Mouse (Mus musculus): ENCODE measurements around the gene Relb. TPM values are rescaled to one million over a fixed set of nuclear protein-coding genes. Genes with fewer than 3 reads are reported as not detected.

The Relb gene
- polyA plus RNA-seq, 1 experiment = 0.32 TPM

GRCm38 (mm10) chr7:19564455-19564854 is 64.8 kb downstream of the Relb start:
- H3K9me3 ChIP-seq (ENCODE audit: control insufficient read depth, low read length) = peaks cover 7% of the 10 kb centered on the region

GRCm38 (mm10) chr7:19563884-19564283 is 65.4 kb downstream of the Relb start:
- Histone ChIP-seq H3K36me3 (ENCODE audit: control insufficient read depth) (peaks cover 72% of the 10 kb centered on the region), H3K4me1 (ENCODE audit: control insufficient read depth) (peaks cover 81% of the 10 kb centered on the region), H3K9me3 (ENCODE audit: control insufficient read depth, low read length) (peaks cover 7% of the 10 kb centered on the region)

More at GRCm38 (mm10) chr7:19564455-19564854, 64.8 kb downstream of the Relb start:
- no peak for TF ChIP-seq GATA1 (IDR thresholded peaks at IDR 0.05; ENCODE audit: low read length)
- TF ChIP-seq TAL1 (IDR thresholded peaks at IDR 0.05; ENCODE audit: low read length) = no peak
- Histone ChIP-seq H3K27me3 (ENCODE audit: control insufficient read depth) (no peaks in the 10 kb centered on the region), H3K4me3 (replicated peaks) (peak overlapping the region; percentile 90), H3K4me1 (ENCODE audit: control insufficient read depth) (peaks cover 81% of the 10 kb centered on the region), H3K36me3 (ENCODE audit: control insufficient read depth) (peaks cover 72% of the 10 kb centered on the region)

GRCm38 (mm10) chr7:19562643-19563410 is 66.4 kb downstream of the Relb start, which contains the start of gene Ppp1r37:
Gene Ppp1r37, minus strand, starts transcription at chr7:19563076.
- Histone ChIP-seq H3K4me3 (replicated peaks) (peak within 1 kb of the TSS; percentile 90), H3K9me3 (ENCODE audit: control insufficient read depth, low read length) (peaks cover 7% of the 10 kb centered on the region), H3K4me1 (ENCODE audit: control insufficient read depth) (peaks cover 83% of the 10 kb centered on the region), H3K27me3 (ENCODE audit: control insufficient read depth) (no peaks in the 10 kb centered on the region), H3K36me3 (ENCODE audit: control insufficient read depth) (peaks cover 73% of the 10 kb centered on the region)
- TF ChIP-seq TAL1 (IDR thresholded peaks at IDR 0.05; ENCODE audit: low read length) (no peak), GATA1 (IDR thresholded peaks at IDR 0.05; ENCODE audit: low read length) (no peak)

More at GRCm38 (mm10) chr7:19563884-19564283, 65.4 kb downstream of the Relb start:
- Histone ChIP-seq H3K27me3 (ENCODE audit: control insufficient read depth) (no peaks in the 10 kb centered on the region), H3K4me3 (replicated peaks) (peak overlapping the region; percentile 90)
- TF ChIP-seq GATA1 (IDR thresholded peaks at IDR 0.05; ENCODE audit: low read length) (peak; percentile 95), TAL1 (IDR thresholded peaks at IDR 0.05; ENCODE audit: low read length) (peak; percentile 87)

GRCm38 (mm10) chr7:19561765-19562642 is 67.2 kb downstream of the Relb start:
- TF ChIP-seq GATA1 (IDR thresholded peaks at IDR 0.05; ENCODE audit: low read length) (no peak), TAL1 (IDR thresholded peaks at IDR 0.05; ENCODE audit: low read length) (no peak)
- peaks cover 86% of the 10 kb centered on the region for H3K4me1 ChIP-seq (ENCODE audit: control insufficient read depth)
- H3K9me3 ChIP-seq (ENCODE audit: control insufficient read depth, low read length) = peaks cover 7% of the 10 kb centered on the region
- no peaks in the 10 kb centered on the region for H3K27me3 ChIP-seq (ENCODE audit: control insufficient read depth)
- peak overlapping the region; percentile 90 for H3K4me3 ChIP-seq (replicated peaks)
- peaks cover 73% of the 10 kb centered on the region for H3K36me3 ChIP-seq (ENCODE audit: control insufficient read depth)

DNA sequence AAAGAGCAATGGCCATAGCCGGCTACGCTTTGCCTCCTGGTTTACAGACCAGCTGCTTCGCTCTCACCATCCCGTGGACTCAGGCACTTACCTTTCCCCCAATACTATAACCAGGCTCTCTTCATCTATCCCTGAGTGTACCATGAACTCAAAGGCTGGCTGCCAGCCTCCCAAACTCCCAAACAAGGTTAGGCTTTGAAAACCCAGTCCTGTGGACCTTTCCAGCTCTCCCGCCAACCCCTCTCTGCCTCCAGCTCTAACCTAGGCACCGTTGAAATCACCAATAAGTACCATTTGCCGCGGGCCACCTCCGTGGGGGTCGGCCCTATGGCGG is 67.8 kb downstream of the Relb start:
- Histone ChIP-seq H3K4me1 (ENCODE audit: control insufficient read depth) (peaks cover 87% of the 10 kb centered on the region), H3K4me3 (replicated peaks) (peak overlapping the region; percentile 90), H3K27me3 (ENCODE audit: control insufficient read depth) (no peaks in the 10 kb centered on the region), H3K36me3 (ENCODE audit: control insufficient read depth) (peaks cover 74% of the 10 kb centered on the region), H3K9me3 (ENCODE audit: control insufficient read depth, low read length) (peaks cover 7% of the 10 kb centered on the region)
- no peak for TF ChIP-seq TAL1 (IDR thresholded peaks at IDR 0.05; ENCODE audit: low read length)
- no peak for TF ChIP-seq GATA1 (IDR thresholded peaks at IDR 0.05; ENCODE audit: low read length)

DNA sequence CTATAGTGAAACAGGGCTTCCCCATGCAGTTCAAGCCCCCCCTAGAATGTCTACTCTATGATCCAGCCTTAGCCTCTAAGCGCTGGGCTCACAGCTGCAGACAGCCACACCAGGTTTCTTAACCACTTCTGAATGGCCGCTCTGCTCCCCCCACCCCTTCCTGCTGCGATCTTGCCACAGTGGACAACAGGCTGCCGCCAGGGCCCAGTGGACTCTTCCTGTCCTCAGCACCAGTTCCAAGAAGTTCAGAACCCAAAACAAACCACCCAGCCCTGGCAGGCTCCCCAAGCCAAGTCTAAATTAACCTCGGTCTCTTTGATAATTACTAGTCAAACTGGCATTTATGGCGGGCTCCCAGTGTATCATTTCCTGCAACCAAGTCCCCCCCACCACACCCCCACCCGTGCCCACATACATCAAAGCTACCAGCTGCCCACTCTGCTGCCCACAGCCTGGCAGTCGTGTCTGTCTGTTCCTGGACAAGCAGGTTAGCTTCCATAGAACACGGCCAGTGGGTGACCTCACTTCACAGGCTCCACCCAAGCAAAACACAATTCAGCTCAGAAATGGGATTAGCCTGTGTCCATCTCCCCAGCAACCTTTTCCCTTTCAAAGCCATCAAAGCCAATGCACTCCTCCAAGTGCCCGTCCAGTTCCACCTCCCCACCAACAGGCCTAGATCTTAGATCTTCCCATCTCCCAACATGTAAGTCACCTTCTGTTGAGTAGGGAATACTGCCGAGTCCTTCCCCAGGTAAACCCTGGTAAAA is 68.6 kb downstream of the Relb start:
- peaks cover 87% of the 10 kb centered on the region for H3K4me1 ChIP-seq (ENCODE audit: control insufficient read depth)

GRCm38 (mm10) chr7:19558965-19559364 is 70.3 kb downstream of the Relb start:
- Histone ChIP-seq H3K27me3 (ENCODE audit: control insufficient read depth) (no peaks in the 10 kb centered on the region), H3K9me3 (ENCODE audit: control insufficient read depth, low read length) (no peaks in the 10 kb centered on the region), H3K36me3 (ENCODE audit: control insufficient read depth) (peaks cover 75% of the 10 kb centered on the region), H3K4me1 (ENCODE audit: control insufficient read depth) (peaks cover 81% of the 10 kb centered on the region), H3K4me3 (replicated peaks) (peak overlapping the region; percentile 90)
- no peak for TF ChIP-seq TAL1 (IDR thresholded peaks at IDR 0.05; ENCODE audit: low read length)
- TF ChIP-seq GATA1 (IDR thresholded peaks at IDR 0.05; ENCODE audit: low read length) = no peak

More for the DNA sequence above, 68.6 kb downstream of the Relb start:
- peaks cover 75% of the 10 kb centered on the region for H3K36me3 ChIP-seq (ENCODE audit: control insufficient read depth)
- peak overlapping the region; percentile 90 for H3K4me3 ChIP-seq (replicated peaks)
- TF ChIP-seq TAL1 (IDR thresholded peaks at IDR 0.05; ENCODE audit: low read length) = no peak
- no peak for TF ChIP-seq GATA1 (IDR thresholded peaks at IDR 0.05; ENCODE audit: low read length)
- no peaks in the 10 kb centered on the region for H3K27me3 ChIP-seq (ENCODE audit: control insufficient read depth)
- peaks cover 7% of the 10 kb centered on the region for H3K9me3 ChIP-seq (ENCODE audit: control insufficient read depth, low read length)

DNA sequence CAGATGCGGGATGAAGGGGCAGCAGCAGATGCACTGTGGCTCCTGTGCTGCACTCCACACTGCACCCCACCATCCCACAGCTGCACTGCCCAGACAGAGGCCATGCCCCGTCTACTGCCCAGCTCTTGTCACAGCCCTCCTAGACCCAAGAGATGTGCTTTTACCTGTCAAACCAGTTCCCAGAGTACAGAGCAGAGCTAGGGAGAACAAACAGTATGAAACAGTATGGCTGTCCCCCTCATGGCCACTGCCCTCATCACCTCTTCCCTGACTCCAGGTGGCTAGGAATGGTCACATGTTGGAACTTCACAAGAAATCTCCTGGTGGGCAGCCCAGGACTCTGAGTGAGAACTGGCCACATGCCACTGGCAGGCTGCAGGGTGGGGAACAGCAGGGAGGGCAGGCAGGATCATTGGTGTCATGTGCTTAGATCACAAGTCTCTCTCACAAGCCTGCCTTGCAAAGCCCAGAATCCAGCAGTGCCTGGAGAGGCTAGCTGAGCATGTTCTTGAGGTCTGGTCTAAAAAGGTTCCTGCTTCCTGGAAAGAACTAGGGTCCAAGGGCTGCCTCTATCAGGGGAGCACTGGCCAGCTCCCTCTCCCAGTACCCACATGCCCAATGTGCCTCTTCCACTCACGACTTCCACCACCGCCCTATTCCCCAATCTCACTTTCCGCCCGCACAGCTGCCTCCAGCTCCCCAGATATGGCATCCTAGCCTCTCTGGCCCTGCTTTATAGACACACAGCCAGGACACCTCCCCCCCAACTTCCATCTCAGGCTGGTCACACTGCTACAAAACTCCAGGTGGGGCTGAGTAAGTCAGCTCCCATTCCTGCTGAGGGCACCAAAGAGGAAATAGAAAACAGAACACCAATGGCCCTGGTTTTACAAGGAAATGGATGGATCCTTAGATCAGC is 71.0 kb downstream of the Relb start:
- TF ChIP-seq GATA1 (IDR thresholded peaks at IDR 0.05; ENCODE audit: low read length) (no peak), TAL1 (IDR thresholded peaks at IDR 0.05; ENCODE audit: low read length) (no peak)
- peaks cover 76% of the 10 kb centered on the region for H3K36me3 ChIP-seq (ENCODE audit: control insufficient read depth)
- H3K27me3 ChIP-seq (ENCODE audit: control insufficient read depth) = no peaks in the 10 kb centered on the region
- peaks cover 81% of the 10 kb centered on the region for H3K4me1 ChIP-seq (ENCODE audit: control insufficient read depth)
- H3K9me3 ChIP-seq (ENCODE audit: control insufficient read depth, low read length) = no peaks in the 10 kb centered on the region
- H3K4me3 ChIP-seq (replicated peaks) = peak overlapping the region; percentile 90

All from erythroblast, embryonic 14.5 days (primary cell).